Mouse (Mus musculus): Measurements from ENCODE around the gene Ttll4.

- TF ChIP-seq CTCF (IDR thresholded peaks at IDR 0.05; ENCODE audit: low read depth) (no peak), EP300 (IDR thresholded peaks at IDR 0.05; ENCODE audit: low read depth) (no peak)
Measured at GRCm38 (mm10) chr1:74749301-74749700, 87.8 kb downstream of the Ttll4 start.
